Mouse (Mus musculus): ENCODE data around the gene Dydc2.

DNA sequence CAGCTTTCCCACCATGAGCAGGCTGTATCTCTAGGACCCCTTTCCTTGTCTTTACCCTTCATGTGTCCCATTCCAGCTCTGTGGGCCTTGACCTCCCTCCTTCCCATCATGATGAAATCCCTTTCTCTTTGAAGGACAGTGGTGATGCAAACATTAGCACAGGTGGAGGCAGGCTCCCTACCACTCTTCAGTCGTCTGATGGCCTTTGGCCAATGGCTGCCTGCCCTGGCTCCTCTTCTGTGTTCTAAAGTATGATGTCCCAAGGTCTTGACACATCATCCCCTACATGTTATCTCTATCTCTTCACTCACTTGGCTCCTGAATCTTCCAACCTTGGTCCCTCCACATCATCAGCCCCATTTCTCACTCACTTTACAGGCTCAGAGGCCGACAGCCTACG is 47.3 kb upstream of the Dydc2 start:
- TF ChIP-seq MAFK (IDR thresholded peaks at IDR 0.05; ENCODE audit: insufficient read depth, low read depth, low read length) = no peak
- no peak for TF ChIP-seq ZC3H11A (IDR thresholded peaks at IDR 0.05; ENCODE audit: borderline replicate concordance, low read depth, low read length)
